Mouse (Mus musculus) gastrocnemius, adult 18-20 months (tissue): Measurements from ENCODE around the gene Polq. TPM values are rescaled to one million over a fixed set of nuclear protein-coding genes. Genes with fewer than 3 reads are reported as not detected.
"Not testable (repeated sequence)": the region's sequence is repeated elsewhere in the genome, so short reads cannot be mapped to it uniquely, and the experiment has no call there.

Experiments used
- DNase-seq: peaks from one replicate; pipeline ENCODE4 v3.0.0; 2021; ENCODE audit warnings: low spot score
- total RNA-seq, 2 experiments: library from RNA; stranded (reverse); gene quantifications; 2 replicates each; pipeline ENCODE4 v1.2.3; 2021

Polq gene
- total RNA-seq, 2 experiments from 2014 or later = 0.59 to 0.75 TPM

DNA sequence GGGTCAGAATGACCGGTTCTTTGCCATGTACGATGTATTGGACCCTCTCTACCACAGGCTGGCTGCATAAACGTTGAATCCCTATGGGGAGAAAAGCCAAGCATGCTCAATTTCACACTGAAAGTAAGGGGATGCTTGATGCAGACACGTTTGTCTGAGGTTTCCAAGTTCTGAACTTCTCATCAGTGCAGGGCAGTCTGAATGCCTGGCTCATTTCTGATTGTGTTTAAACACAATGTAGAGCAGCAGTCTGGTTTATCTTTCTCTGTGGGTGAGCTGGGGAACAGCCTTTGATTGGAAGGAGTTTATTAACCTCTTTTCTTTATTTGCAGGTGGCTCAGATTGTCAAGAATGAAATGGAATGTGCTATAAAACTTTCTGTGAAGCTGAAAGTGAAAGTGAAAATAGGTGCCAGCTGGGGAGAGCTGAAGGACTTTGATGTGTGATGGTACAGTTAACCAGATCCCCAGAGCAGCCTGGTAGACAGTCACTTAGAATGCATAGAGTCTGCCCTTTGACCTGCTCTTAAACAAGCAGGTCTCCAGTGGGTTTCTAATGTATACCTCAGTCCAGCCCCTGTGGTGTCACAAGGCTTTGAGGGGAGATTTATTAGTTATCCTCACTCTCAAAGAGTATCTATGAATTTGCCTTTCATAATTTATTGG is 82.7 kb downstream of the Polq start:
- no peak for DNase-seq

DNA sequence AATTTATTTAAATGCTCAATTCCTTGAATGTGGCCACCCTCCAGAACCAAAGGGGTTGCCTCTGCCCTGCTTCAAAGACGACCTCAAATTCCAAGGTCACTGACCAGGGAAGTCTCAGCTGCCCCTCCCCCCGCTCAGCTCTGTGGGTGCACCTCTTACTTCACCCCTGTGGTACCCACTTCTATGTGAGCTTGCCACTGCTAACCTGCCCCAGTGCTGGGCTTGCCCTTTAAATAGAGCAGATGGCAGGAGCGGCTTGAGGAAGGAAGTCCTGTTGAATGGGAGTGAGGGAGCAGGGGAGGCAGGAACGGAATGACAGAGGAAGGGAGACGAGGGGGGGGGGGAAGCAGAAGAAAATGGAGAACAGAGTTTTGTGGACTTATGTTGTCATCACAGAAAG is 97.2 kb downstream of the Polq start:
- DNase-seq = no peak

DNA sequence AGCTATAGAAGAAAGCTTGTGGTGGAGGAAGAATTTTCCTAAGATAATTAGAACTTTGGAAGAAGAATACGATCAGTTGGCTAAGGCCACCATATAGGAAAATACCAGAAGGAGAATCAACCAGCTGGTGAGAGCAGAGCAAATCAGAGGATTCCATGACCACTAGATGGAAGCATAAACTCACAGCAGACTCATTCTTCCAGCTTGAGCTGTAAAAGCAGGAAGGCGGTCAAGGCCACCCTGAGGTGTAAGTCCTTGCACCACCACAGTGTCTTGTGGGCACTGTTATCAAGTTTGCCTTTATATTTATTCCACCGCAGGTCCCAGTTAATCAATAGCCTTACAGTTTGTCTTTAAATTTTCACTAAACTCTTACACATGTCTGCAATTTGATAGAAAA is 97.7 kb downstream of the Polq start:
- no peak for DNase-seq

DNA sequence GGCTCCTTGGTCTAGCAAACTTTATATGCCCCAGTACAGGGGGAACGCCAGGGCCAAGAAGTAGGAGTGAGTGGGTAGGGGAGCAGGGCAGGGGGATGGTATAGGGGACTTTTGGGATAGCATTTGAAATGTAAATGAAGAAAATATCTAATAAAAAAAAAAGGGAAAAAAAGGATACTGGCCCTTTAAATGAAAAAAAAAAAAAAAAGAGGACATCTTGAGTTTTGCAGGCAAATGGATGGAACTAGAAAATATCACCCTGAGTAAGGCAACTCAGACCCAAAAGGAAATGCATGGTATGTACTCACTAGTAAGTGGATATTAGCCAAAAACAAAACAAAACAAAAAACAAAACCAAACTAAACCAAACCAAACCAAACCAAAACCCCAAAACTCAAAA is 113.6 kb downstream of the Polq start:
- DNase-seq = not testable (repeated sequence)

Other genes starting within 250 kb of the Polq start
- 1 to 10 TPM; 1.5 to 2.2 TPM for gene Slc15a2, start 226.8 kb upstream of the Polq start, total RNA-seq
- 1 to 10 TPM; 6.1 to 6.6 TPM for gene Iqcb1, start 183.4 kb upstream of the Polq start, total RNA-seq
- gene Eaf2, start 136.8 kb upstream of the Polq start, total RNA-seq = under 1 TPM in 1 of 2 experiments, not detected in 1; 0.32 TPM
- gene Golgb1, start 136.6 kb upstream of the Polq start, total RNA-seq = 10 to 100 TPM; 21.8 to 22.3 TPM
- 1 to 10 TPM; 2.0 to 2.1 TPM for gene Hcls1, start 76.8 kb upstream of the Polq start, total RNA-seq
- 100 to 1,000 TPM; 275 to 366 TPM for gene Fbxo40, start 21.3 kb upstream of the Polq start, total RNA-seq